ENCODE assay signal across 22 mouse cellular contexts in genomic region chr15:101329564-101329892, GRCm38 (mm10). TPM values are rescaled to one million over a fixed set of nuclear protein-coding genes. Genes with fewer than 3 reads are reported as not detected.
DNase-seq lines count a peak whose midpoint lies in the region; ATAC-seq and TF ChIP-seq lines count a peak whose summit lies in the region.
"Had no signal": no experiment of that assay in that cellular context is flagged by ENCODE, and none has a peak within 500 bp of the region (broad histone marks: within the 10 kb centered on the region; RNA-seq: fewer than 3 reads in every experiment).

No protein-coding gene starts in this region.

- H3K36me3 ChIP-seq in heart, postnatal 0 days (replicated peaks; ENCODE audit: control insufficient read depth, insufficient read depth, low read length): no peaks in the 10 kb centered on the region
- H3K36me3 ChIP-seq in heart, embryonic 10.5 days: no peaks in the 10 kb centered on the region
- H3K36me3 ChIP-seq in myocyte (ENCODE audit: control insufficient read depth, insufficient read depth): no peaks in the 10 kb centered on the region
- no peaks in the 10 kb centered on the region for H3K36me3 ChIP-seq in hindbrain, embryonic 10.5 days
- H3K36me3 ChIP-seq: forebrain, embryonic 10.5 days; heart, embryonic 13.5 days; lung, embryonic 15.5 days; midbrain, embryonic 13.5 days had no signal

- 0 out of 2 replicates have a peak, but pooled peaks have one; percentile 1 for ATAC-seq in heart, postnatal 0 days (ENCODE audit: insufficient read depth, low read depth)
- ATAC-seq: forebrain, postnatal 0 days had no signal

- no peak overlapping the region for H3ac ChIP-seq in myocyte (ENCODE audit: control insufficient read depth, insufficient read length)

- no peaks in the 10 kb centered on the region for H3K4me1 ChIP-seq in heart, postnatal 0 days (ENCODE audit: control insufficient read depth, insufficient read depth)
- peaks cover 24% of the 10 kb centered on the region for H3K4me1 ChIP-seq in heart, embryonic 10.5 days
- peaks cover 27% of the 10 kb centered on the region for H3K4me1 ChIP-seq in hindbrain, embryonic 10.5 days (replicated peaks)
- H3K4me1 ChIP-seq: midbrain, embryonic 13.5 days had no signal

- TF ChIP-seq CTCF in heart, postnatal 0 days (IDR thresholded peaks at IDR 0.05; ENCODE audit: low read depth): no peak

- TF ChIP-seq POLR2A in myocyte (IDR thresholded peaks at IDR 0.05; ENCODE audit: insufficient read length, low read depth): no peak

- no peak for TF ChIP-seq EP300 in heart, postnatal 0 days (IDR thresholded peaks at IDR 0.05; ENCODE audit: low read depth)

- no peaks in the 10 kb centered on the region for H3K79me2 ChIP-seq in myocyte (ENCODE audit: control insufficient read depth, insufficient read depth)

- H3K27me3 ChIP-seq in heart, postnatal 0 days (ENCODE audit: control insufficient read depth, insufficient read depth, low read length): no peaks in the 10 kb centered on the region
- peaks cover 22% of the 10 kb centered on the region for H3K27me3 ChIP-seq in heart, embryonic 10.5 days (ENCODE audit: insufficient read depth, poor library complexity, severe bottlenecking)
- no peaks in the 10 kb centered on the region for H3K27me3 ChIP-seq in myocyte (ENCODE audit: control insufficient read depth, insufficient read depth, insufficient read length)
- peaks cover 10% of the 10 kb centered on the region; the same call in 1 of the 2 replicates for H3K27me3 ChIP-seq in hindbrain, embryonic 10.5 days (ENCODE audit: insufficient read depth, poor library complexity, severe bottlenecking)
- H3K27me3 ChIP-seq: lung, embryonic 15.5 days; midbrain, embryonic 13.5 days had no signal

- DNase-seq in heart, postnatal 0 days (ENCODE audit: low spot score): no peak
- DNase-seq in heart, embryonic 10.5 days (ENCODE audit: low spot score): no peak
- peak; percentile 87 for DNase-seq in 3134 (ENCODE audit: extremely low read depth, insufficient read length, low spot score)
- DNase-seq in Muller cell, postnatal 12 days (ENCODE audit: inconsistent ontology term): peak; percentile 83
- DNase-seq in hindbrain, embryonic 10.5 days (ENCODE audit: low spot score): no peak
- no peak for DNase-seq in urinary bladder, postnatal 10 days (ENCODE audit: low spot score)
- DNase-seq: adrenal gland, postnatal 25 days; cerebellum, adult 11 months; cerebellum, postnatal 14 days; forebrain, postnatal 0 days; kidney, adult 2 months; kidney, postnatal 36 days; right cerebral cortex, postnatal 4 days; thymus, postnatal 25 days had no signal

- no peak overlapping the region for H3K9ac ChIP-seq in heart, postnatal 0 days (replicated peaks; ENCODE audit: low read depth, low read length)
- H3K9ac ChIP-seq: forebrain, postnatal 0 days; heart, embryonic 13.5 days; liver, embryonic 14.5 days; lung, embryonic 15.5 days; midbrain, embryonic 13.5 days had no signal

- WGBS in heart, postnatal 0 days: 81% methylated on average over 3 of the region's 3 CpGs
- WGBS in heart, embryonic 10.5 days: 68% methylated on average over 3 of the region's 3 CpGs
- 58% methylated on average over 3 of the region's 3 CpGs for WGBS in hindbrain, embryonic 10.5 days

- H3K9me3 ChIP-seq in heart, postnatal 0 days (replicated peaks; ENCODE audit: control insufficient read depth, low read length): no peaks in the 10 kb centered on the region
- no peaks in the 10 kb centered on the region for H3K9me3 ChIP-seq in heart, embryonic 10.5 days
- H3K9me3 ChIP-seq in hindbrain, embryonic 10.5 days: no peaks in the 10 kb centered on the region
- H3K9me3 ChIP-seq: forebrain, embryonic 10.5 days; heart, embryonic 13.5 days; lung, embryonic 15.5 days; midbrain, embryonic 13.5 days had no signal

- H3K4me3 ChIP-seq in heart, postnatal 0 days (ENCODE audit: low read depth, low read length): no peak overlapping the region
- no peak overlapping the region for H3K4me3 ChIP-seq in heart, embryonic 10.5 days
- no peak overlapping the region for H3K4me3 ChIP-seq in myocyte
- no peak overlapping the region for H3K4me3 ChIP-seq in hindbrain, embryonic 10.5 days
- H3K4me3 ChIP-seq: forebrain, embryonic 10.5 days; heart, embryonic 13.5 days; lung, embryonic 15.5 days; midbrain, embryonic 13.5 days had no signal

- H3K4me2 ChIP-seq in heart, postnatal 0 days (ENCODE audit: low read depth, low read length): no peak overlapping the region
- H3K4me2 ChIP-seq in myocyte (ENCODE audit: low read depth): peak overlapping the region; percentile 29
- H3K4me2 ChIP-seq: heart, embryonic 13.5 days; lung, embryonic 15.5 days; midbrain, embryonic 13.5 days had no signal

- H3K27ac ChIP-seq in heart, postnatal 0 days (ENCODE audit: low read depth): no peak overlapping the region
- no peak overlapping the region for H3K27ac ChIP-seq in heart, embryonic 10.5 days
- H3K27ac ChIP-seq in hindbrain, embryonic 10.5 days: no peak overlapping the region
- H3K27ac ChIP-seq: heart, embryonic 13.5 days; liver, embryonic 14.5 days; lung, embryonic 15.5 days; midbrain, embryonic 13.5 days had no signal

TF ChIP-seq in myocyte, 11 proteins besides CTCF, POLR2A, EP300 and RAD21:
- TF ChIP-seq TCF12 (IDR thresholded peaks at IDR 0.05; ENCODE audit: insufficient read depth, poor library complexity, severe bottlenecking) (no peak), MAX (IDR thresholded peaks at IDR 0.05; ENCODE audit: low read depth) (no peak), MYOD1 (IDR thresholded peaks at IDR 0.05; ENCODE audit: control insufficient read depth in 1 of 3, insufficient read length in 2 of 3, low read depth in 2 of 3) (peak in 2 of 3 experiments; percentile 7 to 54), MYOG (IDR thresholded peaks at IDR 0.05; ENCODE audit: control insufficient read depth in 1 of 3, insufficient read depth in 1 of 3, insufficient read length in 2 of 3, low read depth in 2 of 3) (peak in 1 of 3 experiments; percentile 67), SRF (IDR thresholded peaks at IDR 0.05; ENCODE audit: control insufficient read depth, insufficient read length, low read depth) (no peak), POLR2AphosphoS2 (IDR thresholded peaks at IDR 0.05; ENCODE audit: insufficient read length, low read depth) (no peak)

RNA-seq across cellular contexts. Expression of gene 6030408B16Rik, which starts 36.5 kb away (rescaled TPM):
- 6.5 and 8.4 TPM in 2 replicates for total RNA-seq in heart, postnatal 0 days (2014; rRNA removed; ENCODE audit: low replicate concordance)
- polyA plus RNA-seq in heart, postnatal 0 days (2015; fragmentation: Nextera tagmentation; extraction: Ambion mirVana): 6.4 and 8.1 TPM in 2 replicates
- 0.49 and 1.8 TPM in 2 replicates for polyA plus RNA-seq in heart, embryonic 10.5 days (2016; fragmentation: Nextera tagmentation; extraction: Ambion mirVana)
- polyA plus RNA-seq in myocyte (2012; fragmentation: generic; extraction: Trizol): 0.16 TPM
- 0.27 and 0.39 TPM in 2 replicates for polyA plus RNA-seq in hindbrain, embryonic 10.5 days (2016; fragmentation: Nextera tagmentation; extraction: Ambion mirVana)
- total RNA-seq: hematopoietic stem cell, adult 5-6 weeks had no signal

RNA-seq across cellular contexts. Expression of gene Krt80, which starts 40.4 kb away (rescaled TPM):
- total RNA-seq in heart, postnatal 0 days (2014; rRNA removed; ENCODE audit: low replicate concordance): 5.9 and 12.0 TPM in 2 replicates
- polyA plus RNA-seq in heart, postnatal 0 days (2015; fragmentation: Nextera tagmentation; extraction: Ambion mirVana): 1.8 and 2.2 TPM in 2 replicates
- 0.80 and 1.7 TPM in 2 replicates for polyA plus RNA-seq in heart, embryonic 10.5 days (2016; fragmentation: Nextera tagmentation; extraction: Ambion mirVana)
- polyA plus RNA-seq in myocyte (2012; fragmentation: generic; extraction: Trizol): 7.7 TPM
- 0.16 TPM in 1 of 2 replicates, not detected in the other for polyA plus RNA-seq in hindbrain, embryonic 10.5 days (2016; fragmentation: Nextera tagmentation; extraction: Ambion mirVana)
- polyA plus RNA-seq: limb, embryonic 11.5 days had no signal

RNA-seq across cellular contexts. Expression of gene Atg101, which starts 45.5 kb away (rescaled TPM):
- total RNA-seq in heart, postnatal 0 days (2014; rRNA removed; ENCODE audit: low replicate concordance): 43.7 and 61.6 TPM in 2 replicates
- polyA plus RNA-seq in heart, postnatal 0 days (2015; fragmentation: Nextera tagmentation; extraction: Ambion mirVana): 48.6 and 53.4 TPM in 2 replicates
- 59.5 and 77.0 TPM in 2 replicates for polyA plus RNA-seq in heart, embryonic 10.5 days (2016; fragmentation: Nextera tagmentation; extraction: Ambion mirVana)
- polyA plus RNA-seq in myocyte (2012; fragmentation: generic; extraction: Trizol): 110 TPM
- polyA plus RNA-seq in hindbrain, embryonic 10.5 days (2016; fragmentation: Nextera tagmentation; extraction: Ambion mirVana): 79.0 and 82.1 TPM in 2 replicates

Comparison
In these comparisons a context has a peak if more than half of its experiments do, and no peak if none do; other contexts are left out.
1. DNase-seq: peak in 3134 (single experiment) and Muller cell, postnatal 12 days (single experiment); none in heart, postnatal 0 days (single experiment), heart, embryonic 10.5 days (single experiment), hindbrain, embryonic 10.5 days (single experiment) and urinary bladder, postnatal 10 days (single experiment).